Mouse (Mus musculus): Measurements from ENCODE around the gene Gm42417. TPM values are rescaled to one million over a fixed set of nuclear protein-coding genes. Genes with fewer than 3 reads are reported as not detected.

Gm42417 gene
- polyA plus RNA-seq, 1 experiment, result 1.2 TPM

DNA sequence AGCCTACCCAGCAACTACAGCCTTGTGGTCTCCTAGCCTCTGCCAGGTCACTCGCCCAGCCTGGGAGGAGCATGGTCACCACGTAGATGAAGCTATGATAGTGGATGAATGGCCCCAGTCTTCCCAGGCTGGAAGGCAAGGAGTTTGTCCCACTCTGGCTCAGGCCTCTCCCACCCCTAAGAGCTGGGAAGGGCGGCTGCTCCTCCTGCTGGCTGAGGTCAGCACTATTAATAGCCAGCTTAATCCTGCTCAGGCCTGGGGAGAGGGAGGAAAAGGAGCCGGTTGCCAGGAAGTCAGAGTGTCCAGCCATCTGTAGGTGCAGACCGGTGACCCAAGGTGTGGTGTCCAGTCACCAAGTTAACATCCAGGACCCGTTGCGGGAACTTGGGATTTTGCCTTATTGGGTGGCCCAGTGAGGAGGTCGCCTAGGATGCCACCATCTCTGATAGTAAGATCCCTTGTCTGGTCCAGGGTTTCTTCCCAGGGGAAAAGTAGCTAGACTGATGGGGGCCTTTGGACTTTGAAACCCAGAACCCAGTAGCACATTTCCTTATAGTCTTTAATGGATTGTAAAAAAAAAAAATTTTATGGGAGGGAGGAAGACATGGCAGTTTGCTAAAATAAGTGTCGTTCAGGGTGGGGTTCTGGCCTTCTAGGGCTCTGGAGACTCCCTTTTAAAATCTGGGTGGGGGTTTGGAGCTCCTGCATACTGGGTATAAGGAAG lies 46.7 kb downstream of the Gm42417 start:
- Histone ChIP-seq H3K27ac (ENCODE audit: insufficient read depth, low read length) (no peak overlapping the region), H3K27me3 (ENCODE audit: control insufficient read depth, insufficient read depth, low read length, poor library complexity, severe bottlenecking) (no peaks in the 10 kb centered on the region), H3K4me3 (ENCODE audit: low read depth, low read length) (no peak overlapping the region), H3K4me1 (ENCODE audit: control insufficient read depth, insufficient read depth, low read length) (no peaks in the 10 kb centered on the region), H3K36me3 (ENCODE audit: control insufficient read depth, insufficient read depth, low read length, poor library complexity, severe bottlenecking) (no peaks in the 10 kb centered on the region), H3K9ac (ENCODE audit: low read depth, poor library complexity, severe bottlenecking) (no peak overlapping the region), H3K9me3 (replicated peaks; ENCODE audit: control insufficient read depth, insufficient read depth, low read length, poor library complexity, severe bottlenecking) (no peaks in the 10 kb centered on the region)
- peak; percentile 40 for TF ChIP-seq CTCF (IDR thresholded peaks at IDR 0.05; ENCODE audit: low read depth, low read length)
- no peak for TF ChIP-seq POLR2A (IDR thresholded peaks at IDR 0.05; ENCODE audit: insufficient read depth, low read length)
- no peak for TF ChIP-seq EP300 (IDR thresholded peaks at IDR 0.05; ENCODE audit: insufficient read depth, low read depth, low read length)

DNA sequence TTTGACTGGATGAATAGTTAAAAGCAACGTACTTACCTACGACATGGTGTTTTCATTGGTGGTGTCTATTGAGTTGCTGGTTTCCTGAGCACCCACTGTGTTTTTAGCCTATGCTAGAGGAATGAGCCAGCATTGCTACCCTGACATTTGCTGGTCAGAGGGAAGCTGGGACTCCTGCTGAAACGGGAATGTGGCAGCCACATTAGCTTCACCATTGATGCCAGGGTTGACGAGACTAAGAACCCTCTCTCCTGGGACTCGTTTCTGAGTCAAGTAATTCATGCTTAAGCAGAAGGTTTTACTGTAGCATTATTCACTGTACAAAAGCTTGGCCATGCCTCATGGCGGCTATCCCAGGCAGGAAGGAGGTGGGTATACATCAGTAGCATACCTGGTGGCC lies 49.6 kb downstream of the Gm42417 start:
- H3K4me3 ChIP-seq (ENCODE audit: low read depth, low read length), result no peak overlapping the region
- H3K27me3 ChIP-seq (ENCODE audit: control insufficient read depth, insufficient read depth, low read length, poor library complexity, severe bottlenecking), result no peaks in the 10 kb centered on the region
- no peak overlapping the region for H3K9ac ChIP-seq (ENCODE audit: low read depth, poor library complexity, severe bottlenecking)
- no peaks in the 10 kb centered on the region for H3K36me3 ChIP-seq (ENCODE audit: control insufficient read depth, insufficient read depth, low read length, poor library complexity, severe bottlenecking)
- no peaks in the 10 kb centered on the region for H3K4me1 ChIP-seq (ENCODE audit: control insufficient read depth, insufficient read depth, low read length)
- H3K27ac ChIP-seq (ENCODE audit: insufficient read depth, low read length), result no peak overlapping the region
- no peaks in the 10 kb centered on the region for H3K9me3 ChIP-seq (replicated peaks; ENCODE audit: control insufficient read depth, insufficient read depth, low read length, poor library complexity, severe bottlenecking)
- TF ChIP-seq EP300 (IDR thresholded peaks at IDR 0.05; ENCODE audit: insufficient read depth, low read depth, low read length) (no peak), POLR2A (IDR thresholded peaks at IDR 0.05; ENCODE audit: insufficient read depth, low read length) (no peak), CTCF (IDR thresholded peaks at IDR 0.05; ENCODE audit: low read depth, low read length) (no peak)

DNA sequence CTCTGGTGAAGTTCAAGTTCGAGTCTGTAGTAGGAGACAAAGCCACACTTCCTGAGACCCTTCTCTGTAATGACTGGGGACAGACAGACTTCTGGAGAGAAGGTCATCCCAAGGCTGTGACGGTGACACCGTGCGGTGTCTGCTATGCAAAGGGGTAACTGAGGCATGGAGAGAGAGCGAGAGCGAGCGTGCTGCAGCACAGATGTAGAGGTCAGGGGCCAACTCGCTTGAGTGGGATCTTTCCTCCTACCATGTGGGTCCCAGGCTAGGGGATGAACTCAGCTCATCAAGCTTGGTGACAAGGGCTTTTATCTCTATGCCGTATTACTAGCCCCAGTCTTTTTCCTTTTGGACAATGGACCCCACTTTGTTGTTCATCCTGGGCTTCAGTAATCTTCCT lies 52.1 kb downstream of the Gm42417 start:
- Histone ChIP-seq H3K4me1 (ENCODE audit: control insufficient read depth, insufficient read depth, low read length) (no peaks in the 10 kb centered on the region), H3K9ac (ENCODE audit: low read depth, poor library complexity, severe bottlenecking) (no peak overlapping the region), H3K9me3 (replicated peaks; ENCODE audit: control insufficient read depth, insufficient read depth, low read length, poor library complexity, severe bottlenecking) (no peaks in the 10 kb centered on the region), H3K27me3 (ENCODE audit: control insufficient read depth, insufficient read depth, low read length, poor library complexity, severe bottlenecking) (no peaks in the 10 kb centered on the region), H3K4me3 (ENCODE audit: low read depth, low read length) (no peak overlapping the region), H3K36me3 (ENCODE audit: control insufficient read depth, insufficient read depth, low read length, poor library complexity, severe bottlenecking) (no peaks in the 10 kb centered on the region), H3K27ac (ENCODE audit: insufficient read depth, low read length) (no peak overlapping the region)
- TF ChIP-seq EP300 (IDR thresholded peaks at IDR 0.05; ENCODE audit: insufficient read depth, low read depth, low read length) (no peak), CTCF (IDR thresholded peaks at IDR 0.05; ENCODE audit: low read depth, low read length) (no peak), POLR2A (IDR thresholded peaks at IDR 0.05; ENCODE audit: insufficient read depth, low read length) (no peak)

DNA sequence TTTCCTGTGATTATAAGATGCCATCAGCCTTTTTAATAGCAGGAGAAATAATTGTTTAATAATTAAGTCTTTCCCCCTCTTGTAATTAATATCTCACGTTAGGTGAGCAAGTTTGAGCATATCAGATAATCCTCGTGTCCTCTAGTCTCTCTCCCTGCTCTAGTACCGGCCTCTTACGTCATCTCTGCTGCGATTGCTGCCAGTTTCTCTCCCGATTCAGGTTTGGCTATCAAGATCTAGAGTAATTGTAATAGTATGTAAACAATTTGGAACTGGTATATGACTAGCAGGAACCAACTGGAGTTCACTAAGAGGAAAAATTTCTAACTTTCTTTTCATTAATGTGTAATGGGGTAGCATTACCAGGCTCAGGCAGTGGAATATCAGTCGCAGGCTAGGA lies 54.1 kb downstream of the Gm42417 start:
- Histone ChIP-seq H3K27me3 (ENCODE audit: control insufficient read depth, insufficient read depth, low read length, poor library complexity, severe bottlenecking) (no peaks in the 10 kb centered on the region), H3K36me3 (ENCODE audit: control insufficient read depth, insufficient read depth, low read length, poor library complexity, severe bottlenecking) (no peaks in the 10 kb centered on the region)
- TF ChIP-seq CTCF (IDR thresholded peaks at IDR 0.05; ENCODE audit: low read depth, low read length), result no peak
- no peak for TF ChIP-seq POLR2A (IDR thresholded peaks at IDR 0.05; ENCODE audit: insufficient read depth, low read length)
- TF ChIP-seq EP300 (IDR thresholded peaks at IDR 0.05; ENCODE audit: insufficient read depth, low read depth, low read length), result no peak

DNA sequence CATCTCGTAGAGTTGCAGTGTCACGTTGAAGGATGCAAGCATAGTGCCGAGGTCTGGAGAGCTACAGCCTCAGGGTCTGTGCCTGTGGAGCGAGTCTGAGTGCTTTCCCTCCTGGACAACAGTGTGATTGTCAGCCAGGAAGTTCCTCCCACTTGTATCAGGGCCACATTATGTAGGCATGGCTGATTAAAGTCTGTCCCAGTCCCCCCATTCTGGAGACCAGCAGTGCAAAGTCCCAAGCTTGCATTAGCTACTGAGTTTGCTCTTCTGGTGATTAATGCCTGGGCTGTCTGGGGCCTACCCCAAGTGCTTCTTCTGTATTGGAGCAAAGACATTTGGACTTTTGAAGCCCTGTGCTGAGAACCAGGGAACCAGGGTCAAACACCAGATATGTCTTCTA lies 55.4 kb downstream of the Gm42417 start:
- Histone ChIP-seq H3K4me1 (ENCODE audit: control insufficient read depth, insufficient read depth, low read length) (no peaks in the 10 kb centered on the region), H3K36me3 (ENCODE audit: control insufficient read depth, insufficient read depth, low read length, poor library complexity, severe bottlenecking) (no peaks in the 10 kb centered on the region), H3K27ac (ENCODE audit: insufficient read depth, low read length) (no peak overlapping the region), H3K9me3 (replicated peaks; ENCODE audit: control insufficient read depth, insufficient read depth, low read length, poor library complexity, severe bottlenecking) (no peaks in the 10 kb centered on the region), H3K9ac (ENCODE audit: low read depth, poor library complexity, severe bottlenecking) (no peak overlapping the region), H3K4me3 (ENCODE audit: low read depth, low read length) (no peak overlapping the region), H3K27me3 (ENCODE audit: control insufficient read depth, insufficient read depth, low read length, poor library complexity, severe bottlenecking) (no peaks in the 10 kb centered on the region)
- TF ChIP-seq EP300 (IDR thresholded peaks at IDR 0.05; ENCODE audit: insufficient read depth, low read depth, low read length) (no peak), CTCF (IDR thresholded peaks at IDR 0.05; ENCODE audit: low read depth, low read length) (no peak), POLR2A (IDR thresholded peaks at IDR 0.05; ENCODE audit: insufficient read depth, low read length) (no peak)

More for the DNA sequence above, 54.1 kb downstream of the Gm42417 start:
- no peak overlapping the region for H3K9ac ChIP-seq (ENCODE audit: low read depth, poor library complexity, severe bottlenecking)
- no peaks in the 10 kb centered on the region for H3K9me3 ChIP-seq (replicated peaks; ENCODE audit: control insufficient read depth, insufficient read depth, low read length, poor library complexity, severe bottlenecking)
- no peaks in the 10 kb centered on the region for H3K4me1 ChIP-seq (ENCODE audit: control insufficient read depth, insufficient read depth, low read length)
- H3K4me3 ChIP-seq (ENCODE audit: low read depth, low read length), result no peak overlapping the region
- no peak overlapping the region for H3K27ac ChIP-seq (ENCODE audit: insufficient read depth, low read length)

Other genes with a start within 250 kb of the Gm42417 start
- gene Arid5a, start 231.7 kb downstream of the Gm42417 start, polyA plus RNA-seq (2011; ENCODE audit: insufficient read depth, insufficient read length, low read depth, missing spikeins), result 3.5 and 4.1 TPM in 2 replicates
- 48.2 and 48.4 TPM in 2 replicates for gene Kansl3, start 170.2 kb downstream of the Gm42417 start, polyA plus RNA-seq (2011; ENCODE audit: insufficient read depth, insufficient read length, low read depth, missing spikeins)
- not detected in 2 replicates for gene Fer1l5, start 167.1 kb downstream of the Gm42417 start, polyA plus RNA-seq (2011; ENCODE audit: insufficient read depth, insufficient read length, low read depth, missing spikeins)
- 26.9 and 27.4 TPM in 2 replicates for gene Lman2l, start 94.2 kb downstream of the Gm42417 start, polyA plus RNA-seq (2011; ENCODE audit: insufficient read depth, insufficient read length, low read depth, missing spikeins)
- 4.7 and 5.4 TPM in 2 replicates for gene Cnnm4, start 67.8 kb downstream of the Gm42417 start, polyA plus RNA-seq (2011; ENCODE audit: insufficient read depth, insufficient read length, low read depth, missing spikeins)
- gene Cnnm3, start 27.6 kb downstream of the Gm42417 start, polyA plus RNA-seq (2011; ENCODE audit: insufficient read depth, insufficient read length, low read depth, missing spikeins), result 17.4 and 18.0 TPM in 2 replicates
- 6.8 and 6.9 TPM in 2 replicates for gene Ankrd23, start 2.5 kb downstream of the Gm42417 start, polyA plus RNA-seq (2011; ENCODE audit: insufficient read depth, insufficient read length, low read depth, missing spikeins)
- 6.4 and 8.8 TPM in 2 replicates for gene Ankrd39, start 8.0 kb upstream of the Gm42417 start, polyA plus RNA-seq (2011; ENCODE audit: insufficient read depth, insufficient read length, low read depth, missing spikeins)
- gene Sema4c, start 18.9 kb upstream of the Gm42417 start, polyA plus RNA-seq (2011; ENCODE audit: insufficient read depth, insufficient read length, low read depth, missing spikeins), result 6.5 and 11.2 TPM in 2 replicates
- gene Fam178b, start 143.8 kb upstream of the Gm42417 start, polyA plus RNA-seq (2011; ENCODE audit: insufficient read depth, insufficient read length, low read depth, missing spikeins), result 8.9 and 9.8 TPM in 2 replicates
- gene Cox5b, start 152.0 kb upstream of the Gm42417 start, polyA plus RNA-seq (2011; ENCODE audit: insufficient read depth, insufficient read length, low read depth, missing spikeins), result 509 and 516 TPM in 2 replicates
- gene 4933424G06Rik, start 170.7 kb upstream of the Gm42417 start, polyA plus RNA-seq (2011; ENCODE audit: insufficient read depth, insufficient read length, low read depth, missing spikeins), result 1.4 TPM in 1 of 2 replicates, not detected in the other
- gene Actr1b, start 175.0 kb upstream of the Gm42417 start, polyA plus RNA-seq (2011; ENCODE audit: insufficient read depth, insufficient read length, low read depth, missing spikeins), result 83.3 and 85.3 TPM in 2 replicates
- 0.68 and 1.5 TPM in 2 replicates for gene Zap70, start 222.4 kb upstream of the Gm42417 start, polyA plus RNA-seq (2011; ENCODE audit: insufficient read depth, insufficient read length, low read depth, missing spikeins)